Mouse (Mus musculus): ENCODE data around the gene Bbs9. TPM values are rescaled to one million over a fixed set of nuclear protein-coding genes. Genes with fewer than 3 reads are reported as not detected.
"Not testable (repeated sequence)": the region's sequence is repeated elsewhere in the genome, so short reads cannot be mapped to it uniquely, and the experiment has no call there.

Bbs9 gene
- polyA plus RNA-seq, 1 experiment from 2014 or later: 11.9 TPM

DNA sequence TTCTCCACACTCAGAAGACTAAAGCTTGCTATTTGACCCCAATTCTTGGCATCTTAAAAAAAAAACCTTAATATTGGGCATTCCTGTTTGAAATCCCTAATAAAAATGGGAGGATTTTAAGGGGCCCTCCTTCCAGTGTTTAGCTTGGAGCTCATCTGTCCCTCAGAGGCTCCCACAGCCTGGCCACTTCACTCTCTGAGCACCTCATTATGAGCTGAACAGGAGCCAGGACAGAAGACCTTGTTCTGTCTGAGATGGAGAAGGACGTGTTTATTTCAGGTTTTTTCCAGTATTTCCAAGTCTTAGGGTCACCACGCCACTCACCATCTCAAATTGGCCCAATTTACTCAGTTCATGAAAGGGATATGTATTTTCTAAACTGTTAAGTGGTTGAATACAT, 370.5 kb downstream of the Bbs9 start:
- WGBS: 90% methylated on average over 2 of the region's 2 CpGs

DNA sequence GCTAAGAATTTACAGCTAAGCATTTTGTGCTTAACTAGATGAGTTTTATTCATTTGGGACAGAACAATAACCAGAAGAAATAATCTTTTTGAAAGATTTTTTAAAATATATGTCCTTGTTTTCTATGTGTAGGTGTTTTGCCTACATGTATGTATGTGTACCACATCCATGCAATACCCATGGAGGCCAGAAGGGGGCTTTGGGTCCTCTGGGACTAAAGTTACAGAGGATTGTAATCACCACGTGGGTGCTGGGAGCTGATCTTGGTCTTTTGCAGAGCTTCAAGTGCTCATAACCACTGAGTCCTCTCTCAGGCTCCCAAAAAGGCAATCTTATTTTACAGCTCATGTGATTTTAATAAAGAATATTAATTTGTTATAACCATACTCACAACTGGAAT, 371.3 kb downstream of the Bbs9 start:
- H3K4me1 ChIP-seq: no peaks in the 10 kb centered on the region
- no peaks in the 10 kb centered on the region for H3K36me3 ChIP-seq (replicated peaks)
- no peak overlapping the region for H3K4me3 ChIP-seq
- 70% methylated on average over 1 of the region's 1 CpGs for WGBS
- DNase-seq (ENCODE audit: low spot score): no peak
- H3K27ac ChIP-seq (replicated peaks): no peak overlapping the region
- H3K27me3 ChIP-seq (replicated peaks; ENCODE audit: low read depth, poor library complexity, severe bottlenecking): no peaks in the 10 kb centered on the region
- H3K9me3 ChIP-seq: no peaks in the 10 kb centered on the region

More for the DNA sequence above, 370.5 kb downstream of the Bbs9 start:
- no peaks in the 10 kb centered on the region for H3K9me3 ChIP-seq
- no peak for DNase-seq (ENCODE audit: low spot score)
- no peak overlapping the region for H3K27ac ChIP-seq (replicated peaks)
- H3K4me1 ChIP-seq: no peaks in the 10 kb centered on the region
- H3K36me3 ChIP-seq (replicated peaks): no peaks in the 10 kb centered on the region
- no peak overlapping the region for H3K4me3 ChIP-seq
- no peaks in the 10 kb centered on the region for H3K27me3 ChIP-seq (replicated peaks; ENCODE audit: low read depth, poor library complexity, severe bottlenecking)

DNA sequence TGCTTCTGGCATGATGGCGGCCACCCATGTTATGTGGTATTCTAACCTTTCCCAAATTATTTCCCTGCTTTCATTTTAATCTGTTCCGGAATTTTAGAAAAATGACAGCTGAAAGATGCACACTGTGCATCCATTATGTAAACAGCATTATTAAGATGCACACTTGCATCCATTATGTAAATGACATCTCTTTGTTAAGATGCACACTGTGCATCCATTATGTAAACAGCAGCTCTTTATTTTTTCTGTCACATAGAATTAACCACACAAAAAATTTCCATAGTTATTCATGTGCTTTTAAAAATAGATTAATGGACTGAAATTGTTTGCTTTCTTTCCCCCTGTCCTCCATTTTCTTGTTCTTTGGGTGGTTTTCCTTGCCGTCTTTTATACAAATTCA, 373.3 kb downstream of the Bbs9 start:
- no peaks in the 10 kb centered on the region for H3K4me1 ChIP-seq
- H3K4me3 ChIP-seq: no peak overlapping the region
- no peaks in the 10 kb centered on the region for H3K9me3 ChIP-seq
- no peak overlapping the region for H3K27ac ChIP-seq (replicated peaks)
- no peaks in the 10 kb centered on the region for H3K36me3 ChIP-seq (replicated peaks)
- WGBS: 84% methylated on average over 3 of the region's 3 CpGs
- H3K27me3 ChIP-seq (replicated peaks; ENCODE audit: low read depth, poor library complexity, severe bottlenecking): no peaks in the 10 kb centered on the region
- no peak for DNase-seq (ENCODE audit: low spot score)

DNA sequence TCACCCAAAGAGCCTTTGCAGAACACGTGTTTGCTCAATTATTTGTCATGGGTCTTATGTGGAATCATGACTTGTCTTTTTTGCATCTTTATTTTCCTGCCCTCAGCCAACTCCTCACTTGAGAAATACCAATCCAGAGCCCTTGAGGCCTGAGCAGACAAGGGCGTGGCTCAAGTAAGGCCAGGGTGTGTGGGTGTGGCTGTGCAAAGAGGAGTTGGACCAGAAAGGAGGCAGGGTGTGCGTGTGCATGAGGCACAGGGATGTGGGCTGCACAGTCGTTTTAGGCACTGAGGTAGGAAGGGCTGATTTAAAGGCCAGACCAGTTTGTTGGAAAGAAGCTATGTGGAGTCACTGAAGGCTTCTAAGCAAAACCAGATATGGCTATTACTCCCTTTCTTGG, 373.7 kb downstream of the Bbs9 start:
- H3K36me3 ChIP-seq (replicated peaks): no peaks in the 10 kb centered on the region
- no peak overlapping the region for H3K4me3 ChIP-seq
- DNase-seq (ENCODE audit: low spot score): no peak
- H3K9me3 ChIP-seq: no peaks in the 10 kb centered on the region
- 75% methylated on average over 4 of the region's 4 CpGs for WGBS
- H3K4me1 ChIP-seq: no peaks in the 10 kb centered on the region
- H3K27me3 ChIP-seq (replicated peaks; ENCODE audit: low read depth, poor library complexity, severe bottlenecking): no peaks in the 10 kb centered on the region
- H3K27ac ChIP-seq (replicated peaks): no peak overlapping the region

DNA sequence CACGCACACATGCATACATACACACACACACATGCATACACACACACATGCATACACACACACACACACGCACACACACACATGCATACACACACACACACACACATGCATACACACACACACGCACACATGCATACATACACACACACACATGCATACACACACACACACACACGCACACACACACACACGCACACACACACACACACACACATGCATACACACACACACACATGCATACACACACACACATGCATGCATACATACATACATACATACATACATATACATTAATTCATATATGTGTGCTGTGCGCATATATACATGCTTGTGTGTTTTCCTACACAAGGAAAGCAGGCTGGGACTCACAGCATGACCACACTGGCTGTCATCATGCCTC, 393.6 kb downstream of the Bbs9 start:
- not testable (repeated sequence) for H3K9me3 ChIP-seq; H3K4me1 ChIP-seq; H3K27me3 ChIP-seq (replicated peaks; ENCODE audit: low read depth, poor library complexity, severe bottlenecking); H3K36me3 ChIP-seq (replicated peaks); DNase-seq (ENCODE audit: low spot score); H3K27ac ChIP-seq (replicated peaks); H3K4me3 ChIP-seq
- 83% methylated on average over 6 of the region's 6 CpGs for WGBS

DNA sequence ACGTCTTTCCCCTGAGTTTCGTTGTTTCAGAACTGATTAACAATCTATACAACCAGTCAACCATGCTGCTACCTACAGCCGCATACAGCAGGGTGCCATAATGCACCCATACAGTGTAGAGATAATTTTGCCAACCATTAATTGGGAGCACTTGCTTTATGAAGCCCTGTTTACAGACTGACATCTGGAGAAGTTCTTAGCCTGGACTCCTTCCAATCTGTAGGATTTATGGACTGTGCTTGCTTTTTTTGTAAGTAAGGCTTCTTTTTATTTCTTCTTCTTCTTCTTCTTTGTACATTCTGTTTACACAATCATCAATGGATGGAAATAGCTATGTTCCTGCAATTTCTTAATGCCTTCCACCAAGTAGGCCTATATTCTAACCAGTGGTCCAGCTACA, 395.1 kb downstream of the Bbs9 start:
- no peaks in the 10 kb centered on the region for H3K36me3 ChIP-seq (replicated peaks)
- 87% methylated on average over 3 of the region's 3 CpGs for WGBS
- no peak for DNase-seq (ENCODE audit: low spot score)
- H3K4me3 ChIP-seq: no peak overlapping the region
- H3K9me3 ChIP-seq: no peaks in the 10 kb centered on the region
- H3K4me1 ChIP-seq: no peaks in the 10 kb centered on the region
- H3K27me3 ChIP-seq (replicated peaks; ENCODE audit: low read depth, poor library complexity, severe bottlenecking): no peaks in the 10 kb centered on the region
- no peak overlapping the region for H3K27ac ChIP-seq (replicated peaks)

DNA sequence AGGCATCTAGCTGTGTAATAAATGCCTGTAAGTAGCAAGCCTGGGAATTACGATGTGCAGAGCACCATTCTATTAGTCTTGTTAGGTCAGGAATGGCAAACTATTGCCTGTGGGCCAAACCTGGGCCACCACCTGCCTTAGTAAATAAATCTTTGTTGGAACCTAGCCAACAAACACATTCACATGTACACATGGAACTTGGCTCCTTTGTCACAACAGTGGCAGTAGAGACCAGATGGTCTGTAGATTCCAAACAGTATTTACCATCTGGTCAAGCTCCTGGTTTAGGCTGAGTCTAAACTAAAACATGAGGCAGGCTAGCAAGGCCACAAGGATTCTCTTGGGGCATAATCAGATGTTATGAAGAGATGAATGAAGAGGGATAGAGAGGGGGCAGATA, 399.7 kb downstream of the Bbs9 start:
- Histone ChIP-seq H3K9me3 (no peaks in the 10 kb centered on the region), H3K27me3 (replicated peaks; ENCODE audit: low read depth, poor library complexity, severe bottlenecking) (no peaks in the 10 kb centered on the region), H3K36me3 (replicated peaks) (no peaks in the 10 kb centered on the region), H3K27ac (replicated peaks) (no peak overlapping the region), H3K4me1 (no peaks in the 10 kb centered on the region), H3K4me3 (no peak overlapping the region)
- WGBS: 77% methylated on average over 1 of the region's 1 CpGs
- no peak for DNase-seq (ENCODE audit: low spot score)

DNA sequence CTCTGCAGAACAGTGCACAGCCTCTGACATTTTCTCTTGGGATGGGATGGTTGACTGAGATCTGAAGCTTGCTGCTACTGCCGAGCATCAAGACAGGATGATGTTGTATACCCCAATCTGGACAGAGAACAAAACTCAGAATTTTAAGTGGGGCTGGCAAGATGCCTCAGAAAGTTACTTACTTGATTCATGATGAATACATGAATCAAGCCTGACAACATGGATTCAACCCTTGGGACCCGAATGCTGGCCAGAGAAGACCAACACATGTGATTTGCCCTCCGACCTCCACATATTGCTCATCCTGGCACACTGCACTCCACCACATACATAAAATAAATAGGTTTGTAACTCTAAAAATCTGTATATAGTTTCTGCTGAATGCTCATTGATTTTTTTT, 403.8 kb downstream of the Bbs9 start:
- Histone ChIP-seq H3K27me3 (replicated peaks; ENCODE audit: low read depth, poor library complexity, severe bottlenecking) (no peaks in the 10 kb centered on the region), H3K27ac (replicated peaks) (no peak overlapping the region), H3K4me3 (no peak overlapping the region), H3K4me1 (no peaks in the 10 kb centered on the region), H3K36me3 (replicated peaks) (no peaks in the 10 kb centered on the region), H3K9me3 (0 out of 2 replicates have a peak, but pooled peaks cover 3% of the 10 kb centered on the region)
- no peak for DNase-seq (ENCODE audit: low spot score)
- whole genome bisulfite sequencing: 91% methylated on average over 3 of the region's 3 CpGs

DNA sequence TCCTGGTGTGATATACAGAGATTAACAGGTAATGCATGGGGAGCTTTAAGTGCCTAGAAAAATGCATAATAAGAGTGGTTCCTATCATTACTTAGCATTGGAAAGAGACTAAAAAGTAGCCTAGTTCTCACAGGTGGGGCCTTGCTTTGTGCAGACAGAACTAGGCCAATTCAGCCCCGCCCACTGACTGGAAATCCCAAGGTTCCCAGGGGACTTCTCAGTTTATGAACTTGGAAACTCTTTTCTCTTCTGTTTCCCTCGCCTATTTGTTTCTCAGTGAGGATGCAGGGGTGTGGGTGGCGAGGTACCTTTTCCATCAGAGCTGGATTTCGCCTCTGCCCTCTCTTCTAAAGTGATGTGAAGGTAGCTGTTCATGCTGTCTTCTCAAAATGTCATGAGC, 410.8 kb downstream of the Bbs9 start:
- H3K27ac ChIP-seq (replicated peaks): no peak overlapping the region
- no peaks in the 10 kb centered on the region for H3K27me3 ChIP-seq (replicated peaks; ENCODE audit: low read depth, poor library complexity, severe bottlenecking)
- H3K4me1 ChIP-seq: no peaks in the 10 kb centered on the region
- H3K4me3 ChIP-seq: no peak overlapping the region
- no peaks in the 10 kb centered on the region for H3K36me3 ChIP-seq (replicated peaks)
- no peak for DNase-seq (ENCODE audit: low spot score)
- 0 out of 2 replicates have a peak, but pooled peaks cover 3% of the 10 kb centered on the region for H3K9me3 ChIP-seq
- WGBS: 82% methylated on average over 4 of the region's 4 CpGs

DNA sequence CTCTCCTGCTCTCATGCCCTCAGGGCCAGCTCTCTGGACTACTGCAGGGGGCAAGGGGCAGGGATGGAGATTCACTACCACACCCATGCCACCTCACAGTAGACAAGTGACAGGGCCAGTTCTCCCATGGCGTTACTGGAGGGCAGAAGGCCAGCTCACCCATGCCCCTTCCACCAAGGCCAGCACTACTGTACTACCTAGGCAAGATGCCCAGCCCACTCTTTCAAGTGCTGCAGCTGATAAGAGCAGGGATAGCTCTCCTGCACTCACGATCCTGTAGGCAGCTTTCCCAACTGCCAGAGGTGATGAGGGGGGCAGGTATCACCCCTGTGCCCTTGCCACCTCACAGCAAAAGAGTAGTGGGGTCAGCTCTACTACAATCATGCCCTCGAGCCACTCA, 429.9 kb downstream of the Bbs9 start:
- Histone ChIP-seq H3K27me3 (replicated peaks; ENCODE audit: low read depth, poor library complexity, severe bottlenecking) (no peaks in the 10 kb centered on the region), H3K4me1 (no peaks in the 10 kb centered on the region; the same call in 1 of the 2 replicates), H3K36me3 (replicated peaks) (no peaks in the 10 kb centered on the region), H3K27ac (replicated peaks) (peak overlapping the region; percentile 8; the same call in 1 of the 2 replicates), H3K9me3 (no peaks in the 10 kb centered on the region), H3K4me3 (no peak overlapping the region)
- DNase-seq (ENCODE audit: low spot score): no peak
- WGBS: 82% methylated on average over 3 of the region's 3 CpGs

DNA sequence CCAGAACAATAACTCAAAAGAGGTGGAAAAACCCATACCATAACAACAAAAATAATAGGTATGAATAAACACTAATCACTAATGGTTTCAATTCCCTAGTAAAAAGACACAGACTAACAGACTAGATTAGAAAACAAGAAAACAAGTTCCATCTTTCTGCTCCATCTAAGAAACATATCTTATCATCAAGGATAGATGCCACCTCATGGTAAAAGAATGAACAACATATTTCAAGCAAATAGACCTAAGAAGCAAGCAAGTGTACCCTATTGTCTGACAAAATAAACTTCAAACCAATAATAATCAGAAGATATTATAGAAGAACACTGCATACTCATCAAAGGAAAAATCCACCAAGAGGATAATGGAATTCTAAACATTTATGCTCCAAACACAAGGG, 441.3 kb downstream of the Bbs9 start:
- H3K4me1 ChIP-seq: no peaks in the 10 kb centered on the region
- H3K27ac ChIP-seq (replicated peaks): no peak overlapping the region
- H3K9me3 ChIP-seq: no peaks in the 10 kb centered on the region
- H3K4me3 ChIP-seq: no peak overlapping the region
- no peak for DNase-seq (ENCODE audit: low spot score)
- no peaks in the 10 kb centered on the region for H3K27me3 ChIP-seq (replicated peaks; ENCODE audit: low read depth, poor library complexity, severe bottlenecking)
- H3K36me3 ChIP-seq (replicated peaks): no peaks in the 10 kb centered on the region

DNA sequence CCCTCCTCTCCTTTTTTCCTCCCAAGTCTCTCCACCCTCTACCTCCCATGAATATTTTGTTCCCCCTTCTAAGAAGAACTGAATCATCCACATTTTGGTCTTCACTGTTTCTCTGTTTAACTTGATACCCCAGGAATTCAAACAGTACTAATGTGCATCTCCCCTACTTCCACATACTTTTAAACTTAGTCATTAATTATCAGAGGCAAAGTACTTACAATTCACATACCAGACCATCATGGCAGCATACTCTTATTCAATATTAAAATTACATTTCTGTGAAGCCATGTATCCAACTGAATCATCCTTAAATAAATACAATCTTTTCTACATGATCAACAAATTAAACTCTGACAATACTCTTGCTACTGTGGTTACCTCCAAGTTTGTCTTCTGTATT, 460.1 kb downstream of the Bbs9 start:
- DNase-seq (ENCODE audit: low spot score): no peak
- peaks cover 12% of the 10 kb centered on the region for H3K4me1 ChIP-seq
- H3K27me3 ChIP-seq (replicated peaks; ENCODE audit: low read depth, poor library complexity, severe bottlenecking): no peaks in the 10 kb centered on the region
- no peaks in the 10 kb centered on the region for H3K36me3 ChIP-seq (replicated peaks)
- H3K9me3 ChIP-seq: no peaks in the 10 kb centered on the region
- no peak overlapping the region for H3K27ac ChIP-seq (replicated peaks)
- H3K4me3 ChIP-seq: no peak overlapping the region
